Mouse (Mus musculus): ENCODE results near the gene Crtc3. TPM values are rescaled to one million over a fixed set of nuclear protein-coding genes. Genes with fewer than 3 reads are reported as not detected.

Crtc3 gene
- total and polyA plus RNA-seq, 2 experiments from 2014 or later = 16.2 to 17.2 TPM

DNA sequence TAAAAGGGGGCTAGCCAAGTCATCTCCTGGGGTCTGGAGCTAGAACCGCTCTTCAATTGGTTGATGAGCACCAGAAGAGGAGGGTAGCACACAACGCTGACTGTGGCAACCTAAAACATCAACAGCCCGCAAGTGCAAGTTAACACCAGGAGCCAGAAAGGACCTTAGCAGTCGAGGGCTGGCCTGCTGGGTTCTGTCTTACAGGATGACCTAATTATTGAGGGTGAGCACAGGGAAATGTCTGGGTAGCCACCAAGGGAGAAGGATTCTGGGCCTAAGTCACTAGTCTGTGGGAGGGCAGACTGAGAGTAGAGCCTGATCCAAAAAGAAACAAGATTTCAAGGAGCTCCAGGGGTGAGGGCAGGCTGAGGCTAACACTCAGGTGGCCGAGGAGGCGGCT is 56.7 kb downstream of the Crtc3 start:
- DNase-seq (ENCODE audit: low spot score) (no peak), ATAC-seq (no peak)
- 0 out of 2 replicates have a peak, but pooled peaks cover 4% of the 10 kb centered on the region for H3K36me3 ChIP-seq (ENCODE audit: insufficient read depth, low read length)
- H3K9me3 ChIP-seq (ENCODE audit: low read length) = no peaks in the 10 kb centered on the region
- whole genome bisulfite sequencing = 60% methylated on average over 6 of the region's 6 CpGs
- TF ChIP-seq CTCF (IDR thresholded peaks at IDR 0.05; ENCODE audit: low read depth) = no peak
- H3K4me1 ChIP-seq (ENCODE audit: insufficient read depth, low read length) = peaks cover 18% of the 10 kb centered on the region; the same call in 1 of the 2 replicates
- H3K9ac ChIP-seq (replicated peaks; ENCODE audit: low read length) = no peak overlapping the region
- no peaks in the 10 kb centered on the region for H3K27me3 ChIP-seq (ENCODE audit: insufficient read depth, low read length)
- no peak overlapping the region for H3K4me2 ChIP-seq (ENCODE audit: low read depth, low read length)
- H3K27ac ChIP-seq = no peak overlapping the region
- no peak overlapping the region for H3K4me3 ChIP-seq (ENCODE audit: low read length)

- no peaks in the 10 kb centered on the region for H3K27me3 ChIP-seq (ENCODE audit: insufficient read depth, low read length)
- 0 out of 2 replicates have a peak, but pooled peaks cover 7% of the 10 kb centered on the region for H3K36me3 ChIP-seq (ENCODE audit: insufficient read depth, low read length)
- peaks cover 12% of the 10 kb centered on the region; the same call in 1 of the 2 replicates for H3K4me1 ChIP-seq (ENCODE audit: insufficient read depth, low read length)
- 73% methylated on average over 3 of the region's 3 CpGs for WGBS
- no peak for ATAC-seq
- DNase-seq (ENCODE audit: low spot score) = no peak
- no peaks in the 10 kb centered on the region for H3K9me3 ChIP-seq (ENCODE audit: low read length)
- H3K4me3 ChIP-seq (ENCODE audit: low read length) = no peak overlapping the region
- no peak overlapping the region for H3K4me2 ChIP-seq (ENCODE audit: low read depth, low read length)
- H3K9ac ChIP-seq (replicated peaks; ENCODE audit: low read length) = no peak overlapping the region
- no peak for TF ChIP-seq CTCF (IDR thresholded peaks at IDR 0.05; ENCODE audit: low read depth)
- H3K27ac ChIP-seq = no peak overlapping the region
These were observed 57.3 kb downstream of the Crtc3 start for GRCm38 (mm10) chr7:80631405-80631804.

DNA sequence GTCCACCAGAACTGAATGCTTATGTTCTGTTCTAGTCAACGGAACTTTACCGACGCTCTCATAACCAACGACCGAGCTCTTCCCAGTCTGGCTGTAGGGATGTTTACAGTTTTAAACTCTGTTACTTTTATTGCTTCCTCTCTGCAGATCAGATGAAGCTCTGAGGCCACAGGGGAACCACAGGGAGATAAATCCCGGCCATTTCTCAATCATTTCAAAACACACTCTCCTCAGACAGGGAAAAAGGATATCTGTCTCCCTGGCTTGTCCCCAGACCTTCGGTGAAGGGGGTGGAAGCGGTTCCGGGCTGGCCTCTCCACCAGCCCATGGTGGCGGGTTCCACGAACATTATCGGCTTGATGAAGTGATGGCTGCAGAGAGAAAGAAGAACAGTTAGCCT is 59.3 kb downstream of the Crtc3 start:
- Histone ChIP-seq H3K9me3 (ENCODE audit: low read length) (no peaks in the 10 kb centered on the region), H3K27me3 (ENCODE audit: insufficient read depth, low read length) (no peaks in the 10 kb centered on the region), H3K36me3 (ENCODE audit: insufficient read depth, low read length) (0 out of 2 replicates have a peak, but pooled peaks cover 7% of the 10 kb centered on the region), H3K9ac (replicated peaks; ENCODE audit: low read length) (no peak overlapping the region), H3K27ac (peak overlapping the region; percentile 32; the same call in 1 of the 2 replicates), H3K4me1 (ENCODE audit: insufficient read depth, low read length) (peaks cover 4% of the 10 kb centered on the region; the same call in 1 of the 2 replicates), H3K4me3 (ENCODE audit: low read length) (no peak overlapping the region), H3K4me2 (ENCODE audit: low read depth, low read length) (no peak overlapping the region)
- no peak for TF ChIP-seq CTCF (IDR thresholded peaks at IDR 0.05; ENCODE audit: low read depth)
- 76% methylated on average over 12 of the region's 12 CpGs for WGBS
- DNase-seq (ENCODE audit: low spot score) (no peak), ATAC-seq (no peak)

GRCm38 (mm10) chr7:80628708-80629183 is 59.9 kb downstream of the Crtc3 start:
- Histone ChIP-seq H3K9ac (replicated peaks; ENCODE audit: low read length) (0 out of 2 replicates have a peak overlapping the region, but pooled peaks have one; percentile 17), H3K9me3 (ENCODE audit: low read length) (no peaks in the 10 kb centered on the region), H3K36me3 (ENCODE audit: insufficient read depth, low read length) (0 out of 2 replicates have a peak, but pooled peaks cover 7% of the 10 kb centered on the region), H3K4me2 (ENCODE audit: low read depth, low read length) (no peak overlapping the region), H3K27me3 (ENCODE audit: insufficient read depth, low read length) (no peaks in the 10 kb centered on the region), H3K4me1 (ENCODE audit: insufficient read depth, low read length) (peaks cover 4% of the 10 kb centered on the region; the same call in 1 of the 2 replicates), H3K4me3 (ENCODE audit: low read length) (no peak overlapping the region), H3K27ac (peak overlapping the region; percentile 32; the same call in 1 of the 2 replicates)
- WGBS = 46% methylated on average over 8 of the region's 8 CpGs
- DNase-seq (ENCODE audit: low spot score) = peak; percentile 65
- no peak for TF ChIP-seq CTCF (IDR thresholded peaks at IDR 0.05; ENCODE audit: low read depth)
- ATAC-seq = peak; percentile 65; the same call in 1 of the 2 replicates

GRCm38 (mm10) chr7:80626943-80627342 is 61.7 kb downstream of the Crtc3 start:
- Histone ChIP-seq H3K9me3 (ENCODE audit: low read length) (no peaks in the 10 kb centered on the region), H3K4me1 (ENCODE audit: insufficient read depth, low read length) (peaks cover 4% of the 10 kb centered on the region; the same call in 1 of the 2 replicates), H3K4me2 (ENCODE audit: low read depth, low read length) (no peak overlapping the region), H3K36me3 (ENCODE audit: insufficient read depth, low read length) (0 out of 2 replicates have a peak, but pooled peaks cover 7% of the 10 kb centered on the region), H3K9ac (replicated peaks; ENCODE audit: low read length) (no peak overlapping the region), H3K27me3 (ENCODE audit: insufficient read depth, low read length) (no peaks in the 10 kb centered on the region), H3K27ac (no peak overlapping the region), H3K4me3 (ENCODE audit: low read length) (no peak overlapping the region)
- WGBS = 82% methylated on average over 5 of the region's 5 CpGs
- DNase-seq (ENCODE audit: low spot score) (no peak), ATAC-seq (no peak)
- no peak for TF ChIP-seq CTCF (IDR thresholded peaks at IDR 0.05; ENCODE audit: low read depth)

GRCm38 (mm10) chr7:80625841-80626240 is 62.8 kb downstream of the Crtc3 start:
- Histone ChIP-seq H3K36me3 (ENCODE audit: insufficient read depth, low read length) (0 out of 2 replicates have a peak, but pooled peaks cover 7% of the 10 kb centered on the region), H3K27ac (no peak overlapping the region), H3K4me1 (ENCODE audit: insufficient read depth, low read length) (no peaks in the 10 kb centered on the region), H3K4me3 (ENCODE audit: low read length) (no peak overlapping the region), H3K27me3 (ENCODE audit: insufficient read depth, low read length) (no peaks in the 10 kb centered on the region), H3K9ac (replicated peaks; ENCODE audit: low read length) (no peak overlapping the region), H3K4me2 (ENCODE audit: low read depth, low read length) (no peak overlapping the region), H3K9me3 (ENCODE audit: low read length) (no peaks in the 10 kb centered on the region)
- ATAC-seq = no peak
- DNase-seq (ENCODE audit: low spot score) = no peak
- WGBS = 81% methylated on average over 7 of the region's 7 CpGs
- no peak for TF ChIP-seq CTCF (IDR thresholded peaks at IDR 0.05; ENCODE audit: low read depth)

GRCm38 (mm10) chr7:80623276-80623675 is 65.4 kb downstream of the Crtc3 start:
- H3K36me3 ChIP-seq (ENCODE audit: insufficient read depth, low read length) = 0 out of 2 replicates have a peak, but pooled peaks cover 7% of the 10 kb centered on the region
- TF ChIP-seq CTCF (IDR thresholded peaks at IDR 0.05; ENCODE audit: low read depth) = no peak
- H3K9ac ChIP-seq (replicated peaks; ENCODE audit: low read length) = no peak overlapping the region
- no peaks in the 10 kb centered on the region for H3K27me3 ChIP-seq (ENCODE audit: insufficient read depth, low read length)
- no peak overlapping the region for H3K27ac ChIP-seq
- H3K9me3 ChIP-seq (ENCODE audit: low read length) = no peaks in the 10 kb centered on the region
- no peaks in the 10 kb centered on the region for H3K4me1 ChIP-seq (ENCODE audit: insufficient read depth, low read length)
- no peak overlapping the region for H3K4me3 ChIP-seq (ENCODE audit: low read length)
- no peak for DNase-seq (ENCODE audit: low spot score)
- 88% methylated on average over 5 of the region's 5 CpGs for WGBS
- no peak overlapping the region for H3K4me2 ChIP-seq (ENCODE audit: low read depth, low read length)
- no peak for ATAC-seq
